Mouse (Mus musculus) spleen, adult 2 months (tissue): ENCODE results near the gene Olah.

Experiments used
- CTCF ChIP-seq: fragments of 200-500 bp; IDR thresholded peaks from 2 replicates; pipeline ENCODE4 v1.5.1; 2011; ENCODE audit warnings: mild to moderate bottlenecking, inconsistent platforms; ENCODE audit not compliant: insufficient read depth, insufficient read length, insufficient replicate concordance; ENCODE audit errors: extremely low read depth
- POLR2A ChIP-seq: fragments of 200-500 bp; IDR thresholded peaks from 2 replicates; pipeline ENCODE4 v1.6.1; 2011; ENCODE audit warnings: low read depth, low read length, inconsistent platforms

- no peak for TF ChIP-seq CTCF
- no peak for TF ChIP-seq POLR2A
These were observed 9.7 kb downstream of the Olah start for GRCm38 (mm10) chr2:3387105-3387860.
